Mouse (Mus musculus): ENCODE results near the gene Wnk4.

Wnk4 gene

GRCm38 (mm10) chr11:101245071-101245470 is 15.3 kb upstream of the Wnk4 start:
- DNase-seq (ENCODE audit: low spot score): no peak

- peak; percentile 44 for DNase-seq (ENCODE audit: low spot score)
Measured at GRCm38 (mm10) chr11:101245855-101246701, 14.3 kb upstream of the Wnk4 start, which contains the start of gene Ramp2. TSS of gene Ramp2 (plus strand) at chr11:101246028.

GRCm38 (mm10) chr11:101246702-101247012 is 13.7 kb upstream of the Wnk4 start:
- no peak for DNase-seq (ENCODE audit: low spot score)

- DNase-seq (ENCODE audit: low spot score): no peak
Measured at GRCm38 (mm10) chr11:101247521-101248030, 12.8 kb upstream of the Wnk4 start.

GRCm38 (mm10) chr11:101248258-101248994 is 11.9 kb upstream of the Wnk4 start:
- DNase-seq (ENCODE audit: low spot score): peak; percentile 48

- no peak for DNase-seq (ENCODE audit: low spot score)
Measured at GRCm38 (mm10) chr11:101251031-101251430, 9.3 kb upstream of the Wnk4 start.

- DNase-seq (ENCODE audit: low spot score): no peak
Measured at GRCm38 (mm10) chr11:101252941-101253340, 7.4 kb upstream of the Wnk4 start.

GRCm38 (mm10) chr11:101253613-101254389 is 6.6 kb upstream of the Wnk4 start, which contains the start of gene Vps25:
TSS of gene Vps25 (plus strand) at chr11:101253707.
- DNase-seq (ENCODE audit: low spot score): peak; percentile 77

GRCm38 (mm10) chr11:101255826-101256775 is 4.3 kb upstream of the Wnk4 start:
- DNase-seq (ENCODE audit: low spot score): no peak

- no peak for DNase-seq (ENCODE audit: low spot score)
Measured at GRCm38 (mm10) chr11:101259261-101259712, 1.1 kb upstream of the Wnk4 start.

GRCm38 (mm10) chr11:101260826-101261380 is 536 bp downstream of the Wnk4 start:
- DNase-seq (ENCODE audit: low spot score): no peak

- DNase-seq (ENCODE audit: low spot score): no peak
Measured at GRCm38 (mm10) chr11:101262272-101262967, 2.1 kb downstream of the Wnk4 start.

- no peak for DNase-seq (ENCODE audit: low spot score)
Measured at GRCm38 (mm10) chr11:101263138-101263988, 3.0 kb downstream of the Wnk4 start.

GRCm38 (mm10) chr11:101263989-101264280 is 3.6 kb downstream of the Wnk4 start:
- no peak for DNase-seq (ENCODE audit: low spot score)

- no peak for DNase-seq (ENCODE audit: low spot score)
Measured at GRCm38 (mm10) chr11:101264954-101265471, 4.6 kb downstream of the Wnk4 start.

GRCm38 (mm10) chr11:101265906-101266305 is 5.5 kb downstream of the Wnk4 start:
- DNase-seq (ENCODE audit: low spot score): no peak

GRCm38 (mm10) chr11:101269577-101270116 is 9.3 kb downstream of the Wnk4 start:
- no peak for DNase-seq (ENCODE audit: low spot score)

- DNase-seq (ENCODE audit: low spot score): no peak
Measured at GRCm38 (mm10) chr11:101272446-101272845, 12.1 kb downstream of the Wnk4 start.

- no peak for DNase-seq (ENCODE audit: low spot score)
Measured at GRCm38 (mm10) chr11:101275309-101275708, 14.9 kb downstream of the Wnk4 start.
